Mouse (Mus musculus): ENCODE measurements around the gene Csrp1. TPM values are rescaled to one million over a fixed set of nuclear protein-coding genes. Genes with fewer than 3 reads are reported as not detected.

Csrp1 gene
- polyA plus RNA-seq, 2 experiments, result 102 to 123 TPM

- no peak for TF ChIP-seq POLR2A (IDR thresholded peaks at IDR 0.05; ENCODE audit: borderline replicate concordance, extremely low read depth, insufficient read depth, insufficient read length)
- DNase-seq (ENCODE audit: low spot score), result no peak
- 30% methylated on average over 7 of the region's 7 CpGs for WGBS
- Histone ChIP-seq H3K27me3 (ENCODE audit: control insufficient read depth, insufficient read depth, low read length) (no peaks in the 10 kb centered on the region), H3K4me3 (replicated peaks; ENCODE audit: low read length) (no peak overlapping the region), H3K9me3 (ENCODE audit: control insufficient read depth, low read length) (no peaks in the 10 kb centered on the region), H3K36me3 (ENCODE audit: control insufficient read depth, insufficient read depth, low read length) (no peaks in the 10 kb centered on the region), H3K4me1 (ENCODE audit: control insufficient read depth, insufficient read depth, low read length) (no peaks in the 10 kb centered on the region; the same call in 1 of the 2 replicates), H3K9ac (ENCODE audit: low read depth, low read length, severe bottlenecking) (no peak overlapping the region), H3K27ac (replicated peaks; ENCODE audit: low read depth, low read length) (no peak overlapping the region), H3K4me2 (replicated peaks; ENCODE audit: low read depth, low read length, severe bottlenecking) (no peak overlapping the region)
- no peak for ATAC-seq (ENCODE audit: low FRiP score, low read depth)
These were observed 8.7 kb upstream of the Csrp1 start for GRCm38 (mm10) chr1:135711126-135711525.

GRCm38 (mm10) chr1:135714028-135714815, 5.6 kb upstream of the Csrp1 start:
- ATAC-seq (ENCODE audit: low FRiP score, low read depth), result no peak
- H3K4me1 ChIP-seq (ENCODE audit: control insufficient read depth, insufficient read depth, low read length), result no peaks in the 10 kb centered on the region; the same call in 1 of the 2 replicates
- 74% methylated on average over 9 of the region's 9 CpGs for WGBS
- no peak overlapping the region for H3K4me2 ChIP-seq (replicated peaks; ENCODE audit: low read depth, low read length, severe bottlenecking)
- no peaks in the 10 kb centered on the region for H3K36me3 ChIP-seq (ENCODE audit: control insufficient read depth, insufficient read depth, low read length)
- H3K4me3 ChIP-seq (replicated peaks; ENCODE audit: low read length), result no peak overlapping the region
- TF ChIP-seq POLR2A (IDR thresholded peaks at IDR 0.05; ENCODE audit: borderline replicate concordance, extremely low read depth, insufficient read depth, insufficient read length), result no peak
- no peak overlapping the region for H3K9ac ChIP-seq (ENCODE audit: low read depth, low read length, severe bottlenecking)
- H3K9me3 ChIP-seq (ENCODE audit: control insufficient read depth, low read length), result no peaks in the 10 kb centered on the region
- no peak overlapping the region for H3K27ac ChIP-seq (replicated peaks; ENCODE audit: low read depth, low read length)
- no peaks in the 10 kb centered on the region for H3K27me3 ChIP-seq (ENCODE audit: control insufficient read depth, insufficient read depth, low read length)
- DNase-seq (ENCODE audit: low spot score), result no peak

GRCm38 (mm10) chr1:135714901-135715609, 4.8 kb upstream of the Csrp1 start:
- Histone ChIP-seq H3K27ac (replicated peaks; ENCODE audit: low read depth, low read length) (no peak overlapping the region), H3K27me3 (ENCODE audit: control insufficient read depth, insufficient read depth, low read length) (no peaks in the 10 kb centered on the region), H3K4me3 (replicated peaks; ENCODE audit: low read length) (no peak overlapping the region), H3K4me2 (replicated peaks; ENCODE audit: low read depth, low read length, severe bottlenecking) (no peak overlapping the region), H3K4me1 (ENCODE audit: control insufficient read depth, insufficient read depth, low read length) (no peaks in the 10 kb centered on the region; the same call in 1 of the 2 replicates), H3K9ac (ENCODE audit: low read depth, low read length, severe bottlenecking) (no peak overlapping the region), H3K9me3 (ENCODE audit: control insufficient read depth, low read length) (no peaks in the 10 kb centered on the region), H3K36me3 (ENCODE audit: control insufficient read depth, insufficient read depth, low read length) (no peaks in the 10 kb centered on the region)
- no peak for TF ChIP-seq POLR2A (IDR thresholded peaks at IDR 0.05; ENCODE audit: borderline replicate concordance, extremely low read depth, insufficient read depth, insufficient read length)
- 66% methylated on average over 3 of the region's 3 CpGs for WGBS
- ATAC-seq (ENCODE audit: low FRiP score, low read depth) (no peak), DNase-seq (ENCODE audit: low spot score) (no peak)

GRCm38 (mm10) chr1:135719486-135719885, 375 bp upstream of the Csrp1 start:
- H3K27me3 ChIP-seq (ENCODE audit: control insufficient read depth, insufficient read depth, low read length), result no peaks in the 10 kb centered on the region
- H3K9ac ChIP-seq (ENCODE audit: low read depth, low read length, severe bottlenecking), result no peak overlapping the region
- no peak for TF ChIP-seq POLR2A (IDR thresholded peaks at IDR 0.05; ENCODE audit: borderline replicate concordance, extremely low read depth, insufficient read depth, insufficient read length)
- H3K4me3 ChIP-seq (replicated peaks; ENCODE audit: low read length), result no peak overlapping the region
- H3K9me3 ChIP-seq (ENCODE audit: control insufficient read depth, low read length), result no peaks in the 10 kb centered on the region
- 20% methylated on average over 9 of the region's 9 CpGs for WGBS
- H3K36me3 ChIP-seq (ENCODE audit: control insufficient read depth, insufficient read depth, low read length), result no peaks in the 10 kb centered on the region
- peak; percentile 85 for DNase-seq (ENCODE audit: low spot score)
- H3K4me1 ChIP-seq (ENCODE audit: control insufficient read depth, insufficient read depth, low read length), result no peaks in the 10 kb centered on the region
- ATAC-seq (ENCODE audit: low FRiP score, low read depth), result peak; percentile 75
- H3K27ac ChIP-seq (replicated peaks; ENCODE audit: low read depth, low read length), result no peak overlapping the region
- no peak overlapping the region; the same call in 1 of the 2 replicates for H3K4me2 ChIP-seq (replicated peaks; ENCODE audit: low read depth, low read length, severe bottlenecking)

GRCm38 (mm10) chr1:135723016-135723415, 3.2 kb downstream of the Csrp1 start:
- no peak for ATAC-seq (ENCODE audit: low FRiP score, low read depth)

More at GRCm38 (mm10) chr1:135723016-135723415, 3.2 kb downstream of the Csrp1 start:
- no peak overlapping the region for H3K4me3 ChIP-seq (replicated peaks; ENCODE audit: low read length)
- H3K4me1 ChIP-seq (ENCODE audit: control insufficient read depth, insufficient read depth, low read length), result no peaks in the 10 kb centered on the region
- no peaks in the 10 kb centered on the region for H3K27me3 ChIP-seq (ENCODE audit: control insufficient read depth, insufficient read depth, low read length)
- no peak overlapping the region for H3K27ac ChIP-seq (replicated peaks; ENCODE audit: low read depth, low read length)
- H3K9ac ChIP-seq (ENCODE audit: low read depth, low read length, severe bottlenecking), result no peak overlapping the region
- TF ChIP-seq POLR2A (IDR thresholded peaks at IDR 0.05; ENCODE audit: borderline replicate concordance, extremely low read depth, insufficient read depth, insufficient read length), result no peak
- no peak for DNase-seq (ENCODE audit: low spot score)
- no peaks in the 10 kb centered on the region for H3K9me3 ChIP-seq (ENCODE audit: control insufficient read depth, low read length)
- 63% methylated on average over 1 of the region's 1 CpGs for WGBS
- H3K4me2 ChIP-seq (replicated peaks; ENCODE audit: low read depth, low read length, severe bottlenecking), result no peak overlapping the region
- H3K36me3 ChIP-seq (ENCODE audit: control insufficient read depth, insufficient read depth, low read length), result no peaks in the 10 kb centered on the region

All from limb, embryonic 14.5 days (tissue).